Mouse (Mus musculus): ENCODE data around the gene Naif1.

Naif1 gene

GRCm38 (mm10) chr2:32505536-32505935 is 55.3 kb downstream of the Naif1 start:
- DNase-seq: no peak

Measured in lung, postnatal 36 days (tissue).